Mouse (Mus musculus) c-Kit-positive CD71-negative TER-119-negative erythroid progenitor cells, embryonic 14.5 days (primary cell): Measurements from ENCODE around the gene E330021D16Rik.

Experiments used
- DNase-seq: peaks from one replicate; pipeline ENCODE4 v3.0.0-alpha.2; 2013; ENCODE audit warnings: low read depth

The E330021D16Rik gene

GRCm38 (mm10) chr6:136422084-136422853 lies 6.9 kb upstream of the E330021D16Rik start:
- peak; percentile 52 for DNase-seq

GRCm38 (mm10) chr6:136421059-136421458 lies 5.7 kb upstream of the E330021D16Rik start:
- peak; percentile 25 for DNase-seq

- DNase-seq, result no peak
Observed at GRCm38 (mm10) chr6:136418889-136419835, 3.8 kb upstream of the E330021D16Rik start.

- DNase-seq, result no peak
Observed at GRCm38 (mm10) chr6:136418333-136418848, 3.0 kb upstream of the E330021D16Rik start.

GRCm38 (mm10) chr6:136417864-136418263 lies 2.5 kb upstream of the E330021D16Rik start:
- no peak for DNase-seq

GRCm38 (mm10) chr6:136413856-136414362 lies 1.5 kb downstream of the E330021D16Rik start:
- no peak for DNase-seq

GRCm38 (mm10) chr6:136407608-136408192 lies 7.7 kb downstream of the E330021D16Rik start:
- no peak for DNase-seq

GRCm38 (mm10) chr6:136396860-136397259 lies 18.5 kb downstream of the E330021D16Rik start:
- DNase-seq, result no peak

GRCm38 (mm10) chr6:136390262-136390661 lies 25.1 kb downstream of the E330021D16Rik start:
- DNase-seq, result no peak

- no peak for DNase-seq
Observed at GRCm38 (mm10) chr6:136385287-136385686, 30.1 kb downstream of the E330021D16Rik start.

- no peak for DNase-seq
Observed at GRCm38 (mm10) chr6:136383218-136383617, 32.2 kb downstream of the E330021D16Rik start.

GRCm38 (mm10) chr6:136376097-136376496 lies 39.3 kb downstream of the E330021D16Rik start:
- no peak for DNase-seq

GRCm38 (mm10) chr6:136364430-136365098 lies 50.8 kb downstream of the E330021D16Rik start:
- no peak for DNase-seq

GRCm38 (mm10) chr6:136364008-136364407 lies 51.4 kb downstream of the E330021D16Rik start:
- no peak for DNase-seq

- no peak for DNase-seq
Observed at GRCm38 (mm10) chr6:136363313-136363712, 52.1 kb downstream of the E330021D16Rik start.

- no peak for DNase-seq
Observed at GRCm38 (mm10) chr6:136358471-136358870, 56.9 kb downstream of the E330021D16Rik start.

- peak; percentile 43 for DNase-seq
Observed at GRCm38 (mm10) chr6:136353399-136354184, 61.8 kb downstream of the E330021D16Rik start.
